Mouse (Mus musculus) spleen, adult 10 weeks (tissue): ENCODE results near the gene 4930550L24Rik. TPM values are rescaled to one million over a fixed set of nuclear protein-coding genes. Genes with fewer than 3 reads are reported as not detected.

Experiments
- polyA plus RNA-seq: library from polyadenylated mRNA; stranded (reverse); fragments of 350-450 nt; fragmentation: Illumina TruSeq; extraction: RNeasy Lipid Tissue Mini Kit (QIAGEN cat#74804); gene quantifications from one replicate; pipeline ENCODE4 v1.2.3, GENCODE M21; 2015; ENCODE audit warnings: low replicate concordance; ENCODE audit not compliant: insufficient read depth

4930550L24Rik gene
- polyA plus RNA-seq, result not detected

DNA sequence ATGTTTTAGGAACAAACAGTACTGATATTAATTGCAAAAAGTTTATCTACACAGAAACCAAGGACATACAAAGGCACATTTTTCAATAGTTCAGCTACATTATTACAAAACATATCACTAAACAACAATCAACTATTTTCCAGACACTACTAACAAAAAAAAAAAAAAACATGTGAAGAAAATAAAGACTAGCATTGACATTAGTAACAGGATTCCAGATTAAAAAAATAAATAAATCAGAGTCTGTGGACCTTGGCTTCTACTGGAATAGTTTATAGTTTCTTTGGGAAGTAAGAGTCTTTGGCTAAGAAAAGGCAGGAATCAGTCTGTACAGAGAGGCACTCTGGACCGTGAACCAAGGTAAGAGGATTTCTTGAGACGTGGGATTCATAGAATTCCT lies at the start of gene 4930550L24Rik:
TSS of gene 4930550L24Rik (plus strand) at position 301 of the 400 bp plus-strand sequence.

